Mouse (Mus musculus) hematopoietic stem cell, adult 5-6 weeks (primary cell): Measurements from ENCODE around the gene Ugt2b34. TPM values are rescaled to one million over a fixed set of nuclear protein-coding genes. Genes with fewer than 3 reads are reported as not detected.
"Not testable (repeated sequence)": the region's sequence is repeated elsewhere in the genome, so short reads cannot be mapped to it uniquely, and the experiment has no call there.

Source experiments
- ATAC-seq, 2 experiments: fragments of 125-278 bp in 1 of 2; replicated peaks in 1 of 2; 2 replicates each; pipeline ENCODE4 v1.8.0; 2016 to 2017; ENCODE audit warnings: inconsistent platforms in 2 of 2, mild to moderate bottlenecking in 2 of 2, moderate number of reproducible peaks in 2 of 2, low read depth in 1 of 2, moderate TSS enrichment in 1 of 2; ENCODE audit not compliant: low FRiP score in 2 of 2, poor library complexity in 2 of 2, severe bottlenecking in 2 of 2, insufficient read depth in 1 of 2, low TSS enrichment in 1 of 2
- total RNA-seq: library from RNA; stranded (forward); fragments of 172-1452, 232-1000 nt; gene quantifications from 2 replicates; pipeline ENCODE4 v1.2.3, GENCODE M21; 2017

Ugt2b34 gene
- not detected in 2 replicates for total RNA-seq

- ATAC-seq = no peak
Measured at GRCm38 (mm10) chr5:86906758-86907157, at the start of gene Ugt2b34. Gene Ugt2b34 (minus strand): TSS chr5:86906937.

GRCm38 (mm10) chr5:86942111-86942510, 35.4 kb upstream of the Ugt2b34 start:
- ATAC-seq = no peak

- no peak for ATAC-seq
Measured at GRCm38 (mm10) chr5:86926426-86926825, 19.7 kb upstream of the Ugt2b34 start, which contains the start of gene Ugt2b1. Gene Ugt2b1 (minus strand): TSS chr5:86926530.

- no peak for ATAC-seq
Measured at GRCm38 (mm10) chr5:86920661-86921233, 14.0 kb upstream of the Ugt2b34 start.

GRCm38 (mm10) chr5:86911357-86912099, 4.8 kb upstream of the Ugt2b34 start:
- ATAC-seq = no peak

GRCm38 (mm10) chr5:86910770-86911169, 4.0 kb upstream of the Ugt2b34 start:
- no peak for ATAC-seq

GRCm38 (mm10) chr5:86889933-86890332, 16.8 kb downstream of the Ugt2b34 start:
- no peak for ATAC-seq

- ATAC-seq = no peak
Measured at GRCm38 (mm10) chr5:86888420-86888819, 18.3 kb downstream of the Ugt2b34 start.

GRCm38 (mm10) chr5:86887081-86887480, 19.7 kb downstream of the Ugt2b34 start:
- no peak for ATAC-seq

GRCm38 (mm10) chr5:86886620-86887019, 20.1 kb downstream of the Ugt2b34 start:
- ATAC-seq = no peak

GRCm38 (mm10) chr5:86871877-86872276, 34.9 kb downstream of the Ugt2b34 start:
- ATAC-seq = no peak

- no peak for ATAC-seq
Measured at GRCm38 (mm10) chr5:86858336-86858735, 48.4 kb downstream of the Ugt2b34 start.

GRCm38 (mm10) chr5:86857682-86858081, 49.1 kb downstream of the Ugt2b34 start:
- ATAC-seq = no peak

- not testable (repeated sequence) for ATAC-seq
Measured at GRCm38 (mm10) chr5:86856505-86856904, 50.2 kb downstream of the Ugt2b34 start.

- no peak for ATAC-seq
Measured at GRCm38 (mm10) chr5:86851658-86852057, 55.1 kb downstream of the Ugt2b34 start.

GRCm38 (mm10) chr5:86850104-86850503, 56.6 kb downstream of the Ugt2b34 start:
- peak; percentile 59 to 60; a peak in 3 of 4 replicates for ATAC-seq

GRCm38 (mm10) chr5:86841261-86841660, 65.5 kb downstream of the Ugt2b34 start:
- ATAC-seq = not testable (repeated sequence)

- ATAC-seq = peak; percentile 17 to 25; a peak in 1 of 4 replicates
Measured at GRCm38 (mm10) chr5:86840207-86840606, 66.5 kb downstream of the Ugt2b34 start.
